Mouse (Mus musculus): ENCODE measurements around the gene Gins2.
A peak's percentile ranks its signal among the peaks of the same experiment; 100 is the strongest.

- TF ChIP-seq POLR2A (IDR thresholded peaks at IDR 0.05; ENCODE audit: low read depth, low read length) (no peak), CTCF (conservative IDR thresholded peaks at IDR 0.05; ENCODE audit: insufficient read depth, insufficient read length, low read depth, low read length) (peak; percentile 79)
Observed at GRCm38 (mm10) chr8:120618110-120618509, 29.0 kb upstream of the Gins2 start.
